Mouse (Mus musculus) heart, postnatal 0 days (tissue): Measurements from ENCODE around the gene Abraxas2.

Source experiments
- CTCF ChIP-seq: IDR thresholded peaks from 2 replicates; pipeline ENCODE4 v1.5.1; 2016; ENCODE audit warnings: antibody characterized with exemption, control low read depth, low read depth
- EP300 ChIP-seq: IDR thresholded peaks from 2 replicates; pipeline ENCODE4 v1.6.1; 2016; ENCODE audit warnings: antibody characterized with exemption, low read depth

DNA sequence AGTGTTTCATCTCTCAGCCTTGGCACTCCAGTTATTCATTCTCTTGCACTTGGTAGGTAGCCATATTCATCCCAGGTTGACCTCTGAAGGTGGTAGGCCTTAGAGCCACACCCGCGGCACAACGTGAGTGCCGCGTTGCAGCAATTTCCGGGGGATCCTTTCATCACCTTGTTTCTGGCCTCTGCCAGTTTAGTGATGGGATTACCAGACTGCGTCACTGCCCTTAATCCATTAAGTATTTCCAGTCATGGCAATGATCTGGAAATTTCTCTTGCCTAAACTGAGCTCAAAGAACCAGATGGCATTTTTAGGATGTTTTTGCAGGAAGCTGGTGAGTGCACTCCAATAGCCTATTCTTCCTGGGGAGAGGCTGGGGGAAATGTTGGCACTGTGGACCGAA is 30.7 kb downstream of the Abraxas2 start:
- TF ChIP-seq CTCF, result no peak
- TF ChIP-seq EP300, result no peak
